Mouse (Mus musculus) heart, embryonic 15.5 days (tissue): ENCODE results near the gene Ugt1a8. TPM values are rescaled to one million over a fixed set of nuclear protein-coding genes. Genes with fewer than 3 reads are reported as not detected.
"Not testable (repeated sequence)": the region's sequence is repeated elsewhere in the genome, so short reads cannot be mapped to it uniquely, and the experiment has no call there.

ENCODE experiments used
- ATAC-seq: fragments of 200-750 bp; cut with Nextera tagmentation; replicated peaks from 2 replicates; pipeline ENCODE4 v1.8.0; 2017; ENCODE audit warnings: low read depth, moderate TSS enrichment; ENCODE audit not compliant: insufficient number of reproducible peaks, insufficient read depth, low FRiP score
- H3K27ac ChIP-seq: fragments of 300-500 bp; sonication (generic); 2 replicates; pipeline ENCODE4 v1.5.1; 2015; ENCODE audit warnings: mild to moderate bottlenecking, inconsistent platforms
- H3K27me3 ChIP-seq: fragments of 300-500 bp; sonication (generic); 2 replicates; pipeline ENCODE4 v1.6.1; 2015; ENCODE audit warnings: inconsistent platforms
- H3K36me3 ChIP-seq: fragments of 300-500 bp; sonication (generic); 2 replicates; pipeline ENCODE4 v1.6.1; 2015; ENCODE audit warnings: mild to moderate bottlenecking, inconsistent platforms
- H3K4me1 ChIP-seq: fragments of 300-500 bp; sonication (generic); replicated peaks from 2 replicates; pipeline ENCODE4 v1.6.1; 2015; ENCODE audit warnings: inconsistent platforms
- H3K4me2 ChIP-seq: fragments of 300-500 bp; sonication (generic); 2 replicates; pipeline ENCODE4 v1.6.1; 2015; ENCODE audit warnings: inconsistent platforms, mild to moderate bottlenecking, moderate library complexity
- H3K4me3 ChIP-seq: fragments of 300-500 bp; sonication (generic); 2 replicates; pipeline ENCODE4 v1.5.1; 2015; ENCODE audit warnings: mild to moderate bottlenecking, inconsistent platforms
- H3K9ac ChIP-seq: fragments of 300-500 bp; sonication (generic); 2 replicates; pipeline ENCODE4 v1.6.1; 2015; ENCODE audit warnings: mild to moderate bottlenecking, inconsistent platforms
- H3K9me3 ChIP-seq: fragments of 300-500 bp; sonication (generic); replicated peaks from 2 replicates; pipeline ENCODE4 v1.6.1; 2016; ENCODE audit warnings: inconsistent platforms
- WGBS: fragments of 180-500 bp; shearing (Covaris S2); methylation state at CpG from one replicate; pipeline ENCODE4 v1.1.7; 2015; ENCODE audit warnings: mixed read lengths; 5-methylcytosine and 5-hydroxymethylcytosine counted together
- polyA plus RNA-seq: library from polyadenylated mRNA; unstranded; fragments of >200 nt; fragmentation: Nextera tagmentation; extraction: Ambion mirVana; gene quantifications from 2 replicates; pipeline ENCODE4 v1.2.1, GENCODE M21; 2015

The Ugt1a8 gene
- polyA plus RNA-seq, 1 experiment from 2014 or later = not detected

DNA sequence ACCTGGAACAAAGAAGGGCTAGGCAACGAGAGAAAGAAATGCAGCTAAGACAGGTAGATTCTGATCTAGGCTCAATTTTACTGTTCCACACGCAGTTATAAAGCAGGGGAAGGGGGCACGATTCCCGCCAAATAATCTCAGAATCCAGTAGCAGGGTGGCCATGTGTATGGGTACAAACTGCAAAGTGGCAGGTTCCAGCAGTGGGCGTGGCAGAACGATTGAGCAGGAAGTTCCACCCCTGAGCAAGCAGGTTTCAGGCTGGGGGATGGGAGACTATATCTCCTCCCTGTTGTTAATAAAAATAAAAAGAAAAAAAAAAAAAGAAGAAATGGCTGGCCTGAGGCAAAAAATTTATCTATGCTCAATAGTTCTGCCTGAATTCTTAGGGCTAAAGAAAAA lies 25.2 kb downstream of the Ugt1a8 start:
- not testable (repeated sequence) for H3K4me1 ChIP-seq, ATAC-seq, H3K4me2 ChIP-seq, H3K9ac ChIP-seq, H3K9me3 ChIP-seq, H3K27me3 ChIP-seq, H3K36me3 ChIP-seq, H3K4me3 ChIP-seq, H3K27ac ChIP-seq
- 87% methylated on average over 6 of the region's 6 CpGs for WGBS

GRCm38 (mm10) chr1:88120550-88120949 lies 32.9 kb downstream of the Ugt1a8 start:
- not testable (repeated sequence) for H3K9ac ChIP-seq, H3K36me3 ChIP-seq, ATAC-seq, H3K27me3 ChIP-seq, H3K4me2 ChIP-seq, H3K4me3 ChIP-seq, H3K27ac ChIP-seq, H3K9me3 ChIP-seq, H3K4me1 ChIP-seq
- WGBS = 8% methylated on average over 4 of the region's 4 CpGs

DNA sequence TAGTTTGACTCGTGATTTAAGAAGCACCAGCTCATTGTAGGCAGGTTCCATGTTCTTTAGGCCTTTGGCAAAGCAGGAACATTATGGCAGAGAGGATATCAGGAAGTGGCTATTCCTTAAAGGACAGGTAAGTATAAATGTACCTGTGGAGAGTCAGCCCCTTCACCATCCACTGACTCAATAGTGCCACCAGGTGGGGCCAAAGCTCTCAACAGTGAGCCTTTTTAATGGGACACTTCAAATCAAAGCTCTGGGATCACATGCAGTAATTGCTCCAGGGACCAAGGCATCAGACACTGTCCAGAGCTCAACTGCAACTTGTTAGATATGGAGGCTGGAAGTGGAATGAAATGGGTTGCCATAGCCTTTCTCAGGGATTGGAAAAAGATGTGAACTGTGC lies 33.9 kb downstream of the Ugt1a8 start:
- not testable (repeated sequence) for H3K4me2 ChIP-seq, H3K4me3 ChIP-seq, H3K9ac ChIP-seq, H3K27ac ChIP-seq, H3K4me1 ChIP-seq, H3K9me3 ChIP-seq, H3K36me3 ChIP-seq, ATAC-seq, H3K27me3 ChIP-seq
- WGBS = no CpG with 5 or more reads among the region's 1 CpGs

- not testable (repeated sequence) for H3K4me3 ChIP-seq, ATAC-seq, H3K9ac ChIP-seq, H3K4me1 ChIP-seq, H3K27me3 ChIP-seq, H3K27ac ChIP-seq, H3K9me3 ChIP-seq, H3K4me2 ChIP-seq, H3K36me3 ChIP-seq
- 72% methylated on average over 4 of the region's 4 CpGs for WGBS
These were observed 38.3 kb downstream of the Ugt1a8 start for GRCm38 (mm10) chr1:88125827-88126360.

DNA sequence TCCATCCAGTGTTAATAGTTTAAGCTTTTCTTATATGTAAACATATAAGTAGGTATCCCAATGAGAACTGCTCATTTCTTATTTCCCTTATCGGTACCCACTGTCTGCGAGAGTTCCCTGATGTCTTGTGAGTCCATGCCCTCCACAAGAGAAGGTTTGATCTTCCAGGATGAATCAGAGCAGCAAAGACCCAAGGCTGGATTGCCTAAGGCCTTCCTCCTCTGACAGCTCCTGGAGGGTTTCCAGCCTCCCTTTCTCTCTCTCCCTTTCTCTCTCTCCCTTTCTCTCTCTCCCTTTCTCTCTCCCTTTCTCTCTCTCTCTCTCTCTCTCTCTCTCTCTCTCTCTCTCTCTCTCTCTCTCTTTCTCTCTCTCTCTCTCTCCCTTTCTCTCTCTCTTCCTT lies 41.5 kb downstream of the Ugt1a8 start:
- H3K27ac ChIP-seq, H3K9me3 ChIP-seq, H3K36me3 ChIP-seq, ATAC-seq, H3K4me3 ChIP-seq, H3K27me3 ChIP-seq, H3K4me2 ChIP-seq, H3K4me1 ChIP-seq, H3K9ac ChIP-seq: not testable (repeated sequence)
- 68% methylated on average over 2 of the region's 2 CpGs for WGBS

- ATAC-seq, H3K4me3 ChIP-seq, H3K9me3 ChIP-seq, H3K27me3 ChIP-seq, H3K27ac ChIP-seq, H3K4me2 ChIP-seq, H3K9ac ChIP-seq, H3K36me3 ChIP-seq, H3K4me1 ChIP-seq: not testable (repeated sequence)
- WGBS = 77% methylated on average over 1 of the region's 1 CpGs
These were observed 42.6 kb downstream of the Ugt1a8 start for GRCm38 (mm10) chr1:88130223-88130622.

DNA sequence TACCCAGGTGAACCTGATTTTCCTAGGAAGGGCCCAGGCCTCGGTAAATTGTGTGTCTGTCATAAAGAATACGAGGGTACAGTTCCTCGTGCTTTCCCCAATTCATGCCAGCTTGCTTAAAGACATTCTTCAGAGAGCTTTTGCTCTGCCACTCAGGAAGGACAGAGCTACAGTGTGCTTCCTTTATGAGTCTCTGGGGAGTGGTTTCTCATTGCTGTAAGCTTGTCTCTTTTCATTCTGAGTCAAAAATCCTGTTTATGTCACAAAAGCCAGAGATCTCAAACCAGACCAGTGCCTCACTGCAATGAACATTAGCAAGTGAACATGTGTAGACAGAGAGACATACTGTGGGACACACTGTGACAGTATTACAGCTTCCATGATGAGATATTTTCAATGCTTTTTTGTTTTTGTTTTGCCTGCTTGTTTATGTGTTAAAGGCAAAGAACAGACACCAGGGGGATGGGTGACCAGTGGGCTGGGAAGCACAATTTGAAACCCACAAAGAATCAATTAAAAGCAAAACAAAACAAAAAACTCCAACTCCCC lies 46.4 kb downstream of the Ugt1a8 start:
- ATAC-seq = no peak

GRCm38 (mm10) chr1:88134457-88135011 lies 46.9 kb downstream of the Ugt1a8 start, which contains the start of gene Ugt1a6a:
Ugt1a6a (plus strand) TSS chr1:88134809.
- not testable (repeated sequence) for H3K4me1 ChIP-seq, H3K27ac ChIP-seq, H3K27me3 ChIP-seq, ATAC-seq, H3K4me2 ChIP-seq, H3K36me3 ChIP-seq, H3K9ac ChIP-seq, H3K4me3 ChIP-seq, H3K9me3 ChIP-seq
- WGBS = 37% methylated on average over 5 of the region's 5 CpGs

More for the DNA sequence above, 46.4 kb downstream of the Ugt1a8 start:
- H3K27ac ChIP-seq = no peak overlapping the region
- H3K4me2 ChIP-seq = no peak overlapping the region
- H3K9me3 ChIP-seq = no peaks in the 10 kb centered on the region
- 48% methylated on average over 3 of the region's 3 CpGs for WGBS
- H3K36me3 ChIP-seq = no peaks in the 10 kb centered on the region
- H3K9ac ChIP-seq = no peak overlapping the region
- H3K4me3 ChIP-seq = no peak overlapping the region
- H3K4me1 ChIP-seq = 0 out of 2 replicates have a peak, but pooled peaks cover 4% of the 10 kb centered on the region
- H3K27me3 ChIP-seq = no peaks in the 10 kb centered on the region

- not testable (repeated sequence) for H3K4me3 ChIP-seq, H3K9me3 ChIP-seq, ATAC-seq, H3K4me1 ChIP-seq, H3K4me2 ChIP-seq, H3K36me3 ChIP-seq, H3K9ac ChIP-seq, H3K27me3 ChIP-seq, H3K27ac ChIP-seq
- 73% methylated on average over 6 of the region's 6 CpGs for WGBS
These were observed 47.8 kb downstream of the Ugt1a8 start for GRCm38 (mm10) chr1:88135229-88135904.

DNA sequence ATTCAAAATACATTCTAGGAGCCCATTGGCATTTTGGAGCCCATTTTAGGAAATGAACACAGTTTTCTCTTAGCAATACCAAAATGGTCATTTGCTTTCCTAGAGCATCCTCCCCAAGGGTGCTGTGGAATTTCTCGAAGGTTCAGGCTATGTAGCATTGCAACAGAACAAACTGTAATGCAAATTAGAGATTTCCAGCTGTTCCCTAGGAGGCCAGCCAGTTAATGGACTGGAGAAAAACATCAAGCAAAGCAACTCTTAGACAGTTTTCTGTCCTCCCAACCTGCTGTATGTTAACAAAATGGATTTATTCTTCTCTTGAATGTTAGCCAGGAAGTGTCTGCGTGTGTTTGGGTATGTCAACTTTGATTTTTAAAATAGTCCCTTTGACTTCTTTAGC lies 49.0 kb downstream of the Ugt1a8 start:
- no peak overlapping the region for H3K4me3 ChIP-seq
- H3K36me3 ChIP-seq = no peaks in the 10 kb centered on the region
- ATAC-seq = no peak
- H3K9ac ChIP-seq = no peak overlapping the region
- WGBS = 71% methylated on average over 2 of the region's 2 CpGs
- no peaks in the 10 kb centered on the region for H3K27me3 ChIP-seq
- H3K4me2 ChIP-seq = no peak overlapping the region
- no peaks in the 10 kb centered on the region for H3K9me3 ChIP-seq
- H3K27ac ChIP-seq = no peak overlapping the region
- H3K4me1 ChIP-seq = 0 out of 2 replicates have a peak, but pooled peaks cover 4% of the 10 kb centered on the region

GRCm38 (mm10) chr1:88137264-88137663 lies 49.7 kb downstream of the Ugt1a8 start:
- Histone ChIP-seq H3K4me3 (no peak overlapping the region), H3K27ac (no peak overlapping the region), H3K9me3 (no peaks in the 10 kb centered on the region), H3K4me2 (no peak overlapping the region), H3K36me3 (no peaks in the 10 kb centered on the region), H3K9ac (no peak overlapping the region), H3K4me1 (0 out of 2 replicates have a peak, but pooled peaks cover 4% of the 10 kb centered on the region), H3K27me3 (no peaks in the 10 kb centered on the region)
- no peak for ATAC-seq
- 80% methylated on average over 3 of the region's 3 CpGs for whole genome bisulfite sequencing
